Mouse (Mus musculus): ENCODE data around the gene Cacng6.
A peak's percentile ranks its signal among the peaks of the same experiment; 100 is the strongest.

Cacng6 gene

DNA sequence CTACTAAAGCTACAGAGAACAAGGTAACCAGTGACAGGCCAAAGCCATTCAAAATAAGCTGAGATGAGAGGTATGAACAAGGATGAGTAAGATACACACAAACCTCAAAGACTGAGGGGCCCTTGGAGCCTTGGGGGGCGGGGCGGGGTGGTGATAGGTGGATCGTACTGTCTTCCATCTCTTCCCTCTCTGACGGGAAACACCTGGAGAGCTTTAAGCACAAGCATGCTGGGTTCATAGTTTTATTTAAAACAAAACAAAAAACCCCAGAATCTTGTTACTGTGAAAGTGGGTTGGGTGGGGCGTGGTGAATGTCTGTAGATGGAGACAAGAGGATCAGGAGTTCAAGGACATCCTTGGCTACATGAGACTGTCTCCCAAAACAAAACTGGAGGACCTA is 3.5 kb upstream of the Cacng6 start:
- no peak for DNase-seq

DNA sequence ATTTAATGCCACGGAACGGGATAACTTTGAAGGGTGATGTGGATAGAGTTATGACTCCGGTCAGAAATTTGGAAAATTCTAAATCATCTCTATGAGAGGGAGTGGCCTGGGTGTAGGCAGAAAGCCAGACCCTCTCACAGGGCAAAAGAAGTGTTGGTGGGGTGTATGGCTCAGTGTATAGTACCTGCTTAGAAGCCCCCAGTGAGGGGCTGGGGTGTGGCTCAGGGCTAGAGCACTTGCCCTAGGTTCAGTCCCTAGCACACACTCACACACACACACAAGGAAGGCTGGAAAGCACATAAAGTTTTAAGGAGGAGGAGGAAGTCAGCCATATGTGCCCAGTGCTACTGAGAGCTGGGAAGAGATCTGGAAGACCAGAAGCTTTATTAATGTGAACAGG is 2.7 kb upstream of the Cacng6 start:
- DNase-seq, result no peak

DNA sequence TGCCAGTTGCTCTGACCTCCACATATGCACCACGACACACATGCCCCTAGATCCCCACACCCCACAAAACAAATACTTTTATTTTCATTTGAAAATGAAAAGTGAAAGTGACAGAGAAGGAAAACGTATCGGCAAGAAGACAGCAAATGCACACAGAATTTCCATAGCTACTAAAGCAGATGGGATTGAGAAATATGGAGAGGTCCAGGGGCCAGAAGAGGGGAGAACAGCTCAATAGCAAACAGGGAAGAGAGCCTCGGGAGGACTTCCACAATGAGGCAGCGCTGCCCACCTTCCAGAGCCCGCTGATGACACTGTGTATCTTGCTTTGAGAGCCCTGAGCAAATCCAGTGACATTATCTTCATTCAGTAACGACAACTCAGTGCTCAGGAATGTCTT is 1.9 kb upstream of the Cacng6 start:
- no peak for DNase-seq

DNA sequence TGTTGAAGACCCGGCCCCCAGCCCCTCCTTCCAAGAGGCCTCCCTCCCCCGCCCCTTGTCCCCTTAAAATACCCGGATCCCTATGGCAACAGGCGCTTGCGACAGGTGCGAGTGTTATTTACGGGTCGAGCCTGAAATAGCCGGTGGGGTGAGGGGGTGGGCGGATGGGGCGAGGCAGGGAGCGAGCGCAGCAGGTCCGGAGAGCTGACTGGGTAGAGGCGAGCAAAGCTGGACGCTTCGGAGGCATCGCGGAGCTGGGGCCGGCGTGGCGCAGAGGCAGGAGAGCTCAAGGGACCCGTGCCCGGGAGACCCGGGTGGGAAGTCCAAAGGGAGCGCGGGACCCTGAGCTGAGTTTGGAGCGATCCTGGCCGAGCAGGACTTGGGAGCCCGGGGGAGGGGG is 565 bp upstream of the Cacng6 start:
- no peak for DNase-seq

DNA sequence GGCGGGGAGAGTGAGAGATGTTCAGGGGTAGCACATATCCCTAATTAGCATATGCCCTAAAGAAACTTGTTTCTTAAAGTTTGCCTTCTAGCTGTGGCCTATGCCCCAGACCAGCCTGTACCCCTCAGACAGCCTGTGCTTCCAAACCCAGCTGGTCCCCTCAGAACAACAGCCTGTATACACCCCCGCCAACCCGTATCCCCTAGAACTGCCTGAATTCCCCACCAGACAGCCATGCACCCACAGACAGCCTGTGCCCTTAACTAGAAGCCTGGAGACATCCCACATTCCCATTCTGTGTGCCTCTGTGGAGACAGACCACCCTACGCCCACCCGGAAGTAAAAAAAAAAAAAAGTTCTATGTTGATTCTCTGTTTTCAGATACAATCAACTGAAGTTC is 1.1 kb downstream of the Cacng6 start:
- no peak for DNase-seq

DNA sequence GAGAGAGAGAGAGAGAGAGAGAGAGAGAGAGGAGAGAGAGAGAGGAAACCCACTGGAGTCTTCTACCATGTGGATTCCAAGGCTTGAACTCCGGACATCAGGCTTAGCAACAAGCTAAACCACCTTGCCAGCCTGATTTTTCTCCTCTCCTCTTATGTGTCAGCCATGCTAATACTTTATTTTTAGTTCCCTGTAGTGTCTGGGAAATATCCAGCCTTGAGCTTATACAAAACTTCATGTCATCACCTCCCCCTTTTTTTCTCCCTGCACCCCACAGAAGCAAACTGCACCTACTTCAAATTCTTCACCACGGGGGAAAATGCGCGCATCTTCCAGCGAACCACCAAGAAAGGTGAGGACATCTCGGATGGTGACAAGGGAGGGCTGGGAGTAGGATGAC is 6.2 kb downstream of the Cacng6 start:
- DNase-seq, result no peak

DNA sequence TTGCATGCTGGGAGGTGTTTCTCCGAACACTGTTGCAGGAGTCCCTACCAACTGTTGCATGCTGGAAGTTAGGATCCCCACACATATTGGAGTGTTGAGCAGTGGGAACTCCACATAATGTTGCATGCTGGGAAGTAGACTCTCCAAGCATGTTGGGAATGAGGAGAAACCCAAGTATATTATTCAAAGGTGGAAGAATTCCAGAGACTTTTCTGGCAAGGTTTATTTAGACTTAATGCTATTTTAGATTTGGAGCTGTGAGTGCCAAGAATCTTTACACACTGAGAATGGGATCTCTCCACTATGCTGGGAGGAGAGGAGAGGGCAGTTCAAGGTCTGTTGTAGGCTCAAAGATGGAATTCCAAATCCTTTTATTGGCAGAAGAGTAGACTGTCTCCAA is 8.1 kb downstream of the Cacng6 start:
- no peak for DNase-seq

DNA sequence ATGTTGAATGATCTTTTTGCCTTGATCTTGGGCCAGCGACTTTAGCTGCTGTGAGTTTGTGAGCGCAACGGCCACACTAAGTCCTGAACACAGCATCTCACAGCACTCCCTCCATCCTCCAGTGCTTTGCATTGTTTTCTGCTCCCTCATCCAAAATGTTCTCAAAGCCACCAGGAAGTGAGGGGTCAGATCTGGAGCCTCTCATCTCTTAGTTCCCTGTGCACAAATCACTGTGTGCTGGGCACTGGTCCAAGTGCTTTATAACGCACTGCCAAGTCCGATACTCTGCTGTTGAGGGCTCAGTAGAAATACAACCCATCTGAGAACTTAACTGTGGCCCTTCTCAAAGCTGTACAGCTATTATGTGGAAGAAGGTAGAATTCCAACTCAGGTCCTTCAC is 13.9 kb downstream of the Cacng6 start:
- DNase-seq, result no peak

DNA sequence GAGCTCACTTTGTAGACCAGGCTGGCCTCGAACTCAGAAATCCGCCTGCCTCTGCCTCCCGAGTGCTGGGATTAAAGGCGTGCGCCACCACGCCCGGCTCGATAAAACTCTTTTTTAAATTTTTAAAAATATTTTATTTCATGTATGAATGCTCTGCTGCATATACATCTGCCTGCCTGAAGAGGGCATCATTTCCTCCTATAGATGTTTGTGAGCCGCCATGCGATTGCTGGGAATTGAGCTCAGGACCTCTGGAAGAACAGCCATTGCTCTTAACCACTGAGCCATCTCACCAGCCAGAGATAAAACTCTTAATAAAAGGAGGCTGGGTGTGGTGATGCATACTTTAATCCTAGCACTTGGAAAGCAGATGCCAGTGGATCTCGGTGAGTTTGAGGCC is 16.0 kb downstream of the Cacng6 start:
- no peak for DNase-seq

DNA sequence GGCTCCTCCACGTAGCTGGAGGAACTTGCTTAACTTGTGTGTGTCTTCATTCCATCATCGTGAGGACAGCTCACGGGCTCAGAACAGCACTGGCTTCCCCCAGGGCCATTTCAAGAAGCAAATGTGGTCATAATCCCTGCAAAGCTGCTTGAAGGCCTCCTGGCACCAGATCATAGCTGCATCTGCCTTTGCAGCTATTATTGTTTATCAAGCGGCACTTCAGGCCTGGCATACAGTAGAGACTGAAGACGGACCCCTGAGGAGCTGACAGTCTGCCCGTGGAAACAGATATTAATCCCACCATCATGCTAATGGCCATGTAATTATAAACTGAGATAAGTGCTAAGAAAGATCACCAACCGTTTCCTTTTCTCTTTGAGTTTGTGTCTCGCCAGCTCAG is 16.5 kb downstream of the Cacng6 start:
- no peak for DNase-seq

DNA sequence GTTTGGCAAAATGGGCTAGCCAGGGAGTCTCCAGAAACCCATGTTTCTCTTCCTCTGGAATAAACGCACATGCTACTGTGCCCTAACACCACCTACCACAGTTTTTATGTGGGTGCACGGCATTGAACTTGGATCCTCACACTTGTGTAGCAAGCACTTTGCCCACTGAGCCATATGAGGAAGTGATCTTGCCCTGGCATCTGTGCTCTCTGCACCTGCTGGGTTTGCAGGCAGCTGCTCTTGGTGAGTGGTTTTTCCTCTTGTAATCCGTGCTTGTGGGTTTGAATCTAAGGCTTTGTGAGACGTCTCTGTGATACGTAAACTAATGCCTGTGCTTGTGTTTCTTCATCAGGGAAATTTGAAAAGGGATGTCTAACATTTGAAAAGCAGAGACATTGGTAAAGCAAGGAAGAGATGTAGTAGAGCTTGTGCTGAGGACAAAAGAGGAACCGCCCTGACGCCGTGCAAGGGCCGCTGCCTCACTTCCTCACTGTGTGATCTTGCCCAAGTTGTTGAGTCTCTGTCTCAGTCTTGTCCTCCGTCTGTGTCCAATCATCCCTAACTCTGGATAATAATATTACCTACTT is 18.6 kb downstream of the Cacng6 start:
- peak; percentile 7 for DNase-seq

DNA sequence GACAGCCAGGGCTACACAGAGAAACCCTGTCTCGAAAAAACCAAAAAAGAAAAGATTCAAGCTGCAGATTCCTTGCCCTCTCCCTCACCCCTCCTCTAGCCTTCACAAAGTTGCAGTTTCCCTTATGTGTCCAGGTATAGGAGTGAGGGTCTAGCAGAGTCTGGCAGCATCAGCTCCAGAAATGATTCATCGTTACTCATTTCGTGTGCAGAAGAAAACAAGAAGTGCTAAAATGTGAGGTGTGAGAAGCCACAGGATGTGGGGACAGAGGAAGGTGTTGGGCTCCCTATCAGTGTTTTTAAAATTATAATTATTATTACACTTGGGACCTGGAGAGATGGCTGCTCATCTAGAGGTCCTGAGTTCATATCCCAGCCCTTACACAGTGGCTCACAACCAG is 20.7 kb downstream of the Cacng6 start:
- no peak for DNase-seq

DNA sequence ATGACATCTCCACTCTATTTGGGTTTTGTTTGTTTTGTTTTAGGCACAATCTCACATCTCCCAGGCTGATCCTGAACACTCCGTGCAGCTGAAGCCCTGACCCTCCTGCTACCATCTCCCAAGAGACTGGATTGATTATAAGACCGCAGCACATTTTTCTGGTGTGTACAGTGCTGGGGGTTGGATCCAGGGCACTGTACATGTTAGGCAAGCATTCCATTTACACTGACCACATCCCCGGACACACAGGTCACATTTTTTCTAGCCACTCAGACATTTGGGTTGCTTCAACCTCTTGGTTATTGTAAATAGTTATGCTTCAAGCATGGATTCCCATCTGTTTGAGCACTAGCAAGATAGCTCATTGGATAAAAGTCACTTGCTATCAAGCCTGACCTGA is 22.6 kb downstream of the Cacng6 start:
- no peak for DNase-seq

DNA sequence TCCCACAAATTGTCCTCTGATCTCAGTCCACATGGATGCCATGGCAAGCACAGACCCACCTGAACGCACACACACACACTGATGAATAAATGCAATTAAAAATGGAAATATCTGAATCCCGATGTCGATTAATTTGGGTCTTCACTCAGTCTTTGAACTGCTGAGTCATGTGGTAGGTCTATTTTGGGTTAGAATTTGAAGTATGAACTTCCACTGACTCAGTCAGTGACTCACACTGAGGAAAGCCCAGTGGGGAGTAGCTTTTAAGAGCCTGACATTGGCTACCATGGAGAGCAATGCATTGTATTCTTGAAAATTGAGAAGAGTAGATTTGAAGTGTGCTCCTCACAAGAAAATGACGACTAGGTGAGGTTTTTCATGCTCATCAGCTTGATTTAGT is 23.0 kb downstream of the Cacng6 start:
- DNase-seq, result no peak

DNA sequence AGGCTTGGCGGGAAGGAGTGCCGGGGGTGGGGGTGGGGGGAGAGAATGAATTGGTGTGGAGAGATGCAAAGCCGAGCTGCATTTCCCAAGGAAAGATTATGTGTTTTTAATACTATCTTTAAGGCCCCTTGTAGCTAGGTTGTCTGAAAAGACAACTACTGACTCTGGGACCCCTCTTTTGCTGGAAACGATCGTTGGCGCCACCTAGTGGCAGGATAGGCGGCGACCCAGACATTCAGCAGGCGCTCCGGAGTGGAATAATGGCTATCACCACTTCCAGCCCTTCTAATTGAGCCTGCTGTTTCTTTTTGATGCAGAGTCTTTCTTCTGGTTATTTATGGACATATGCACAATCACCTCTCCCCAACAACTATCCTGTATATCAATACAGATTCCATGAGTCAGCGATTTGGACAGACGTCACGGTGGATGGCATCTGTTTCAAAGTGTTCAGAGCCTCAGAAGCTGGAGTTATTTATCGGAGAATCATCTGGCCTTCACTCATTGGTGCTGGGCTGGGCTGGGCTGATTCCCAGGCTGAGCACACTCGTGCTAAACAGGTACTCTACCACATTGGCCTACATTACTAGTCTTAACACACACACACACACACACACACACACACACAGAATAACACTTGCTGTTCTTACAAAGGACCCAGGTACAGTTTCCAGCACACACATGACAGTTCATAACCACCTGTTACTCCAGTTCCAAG is 24.9 kb downstream of the Cacng6 start:
- peak; percentile 78 for DNase-seq

DNA sequence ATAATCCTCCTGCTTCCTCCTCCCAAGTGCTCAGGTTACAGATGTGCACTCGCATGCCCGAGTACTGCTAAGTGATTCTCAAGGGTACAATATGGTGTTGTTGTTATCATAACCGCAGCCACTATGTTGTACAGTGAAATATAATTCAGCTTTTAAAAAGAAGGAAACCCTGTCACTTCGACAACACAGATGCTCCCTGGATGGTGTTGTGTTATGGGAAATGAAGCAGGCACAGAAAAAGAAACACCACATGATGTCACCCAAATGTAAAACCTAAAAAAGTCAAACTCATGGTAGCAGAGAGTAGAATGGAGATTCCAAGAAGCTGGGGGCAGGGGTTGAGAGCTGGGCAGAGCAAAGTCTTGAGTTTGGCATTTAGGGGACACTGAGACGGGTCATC is 26.7 kb downstream of the Cacng6 start:
- no peak for DNase-seq

DNA sequence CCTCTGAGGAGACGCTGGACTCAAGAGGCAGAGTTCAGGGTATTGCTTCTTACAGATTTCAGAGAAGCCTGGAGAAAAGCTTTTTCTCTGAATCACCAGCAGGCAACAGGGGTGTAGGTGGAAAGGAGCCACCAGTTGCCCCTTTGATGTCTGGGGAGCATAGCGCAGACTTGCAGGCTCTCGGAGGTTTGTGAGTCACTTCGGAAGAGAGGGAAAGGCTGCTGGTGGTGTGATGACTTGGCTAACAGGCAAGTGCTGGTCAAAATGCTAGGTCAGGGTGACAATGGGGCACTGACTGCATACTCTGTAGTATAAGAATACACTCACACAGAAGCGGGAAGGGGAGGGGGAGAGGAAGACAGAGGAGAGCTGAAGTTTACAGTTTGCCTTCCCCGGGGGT is 27.2 kb downstream of the Cacng6 start:
- DNase-seq, result no peak

DNA sequence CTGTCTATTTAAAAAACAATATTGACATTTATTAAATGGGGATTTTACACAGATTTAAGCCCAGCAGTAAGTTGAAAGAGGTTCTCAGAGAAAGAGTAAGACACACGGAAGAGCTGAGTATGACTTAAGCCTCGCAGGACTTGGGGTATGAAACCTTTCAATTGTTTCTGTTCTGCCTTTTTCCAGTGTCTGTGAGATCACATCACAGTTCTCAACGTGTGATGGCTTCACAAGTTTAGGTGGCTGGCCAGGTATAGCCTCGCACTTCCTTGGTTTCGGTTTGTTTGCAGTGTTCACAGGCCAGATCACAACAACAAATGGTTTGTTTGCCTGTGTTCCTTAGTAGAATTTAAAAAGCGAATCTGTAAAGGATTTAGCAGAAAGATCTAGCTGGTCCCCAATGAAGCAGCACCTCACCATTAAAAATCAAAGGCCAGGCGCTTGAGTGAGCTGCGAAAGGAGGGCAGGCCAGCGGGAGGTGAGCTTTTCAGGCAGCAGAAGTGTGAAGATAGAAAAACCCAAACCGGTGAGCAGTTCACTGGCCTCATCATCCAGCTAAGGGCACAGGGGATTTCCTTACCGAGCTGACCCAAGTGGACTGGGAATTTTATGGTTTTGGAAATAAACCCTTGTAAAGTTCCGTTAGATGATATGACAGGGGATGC is 29.0 kb downstream of the Cacng6 start:
- no peak for DNase-seq

DNA sequence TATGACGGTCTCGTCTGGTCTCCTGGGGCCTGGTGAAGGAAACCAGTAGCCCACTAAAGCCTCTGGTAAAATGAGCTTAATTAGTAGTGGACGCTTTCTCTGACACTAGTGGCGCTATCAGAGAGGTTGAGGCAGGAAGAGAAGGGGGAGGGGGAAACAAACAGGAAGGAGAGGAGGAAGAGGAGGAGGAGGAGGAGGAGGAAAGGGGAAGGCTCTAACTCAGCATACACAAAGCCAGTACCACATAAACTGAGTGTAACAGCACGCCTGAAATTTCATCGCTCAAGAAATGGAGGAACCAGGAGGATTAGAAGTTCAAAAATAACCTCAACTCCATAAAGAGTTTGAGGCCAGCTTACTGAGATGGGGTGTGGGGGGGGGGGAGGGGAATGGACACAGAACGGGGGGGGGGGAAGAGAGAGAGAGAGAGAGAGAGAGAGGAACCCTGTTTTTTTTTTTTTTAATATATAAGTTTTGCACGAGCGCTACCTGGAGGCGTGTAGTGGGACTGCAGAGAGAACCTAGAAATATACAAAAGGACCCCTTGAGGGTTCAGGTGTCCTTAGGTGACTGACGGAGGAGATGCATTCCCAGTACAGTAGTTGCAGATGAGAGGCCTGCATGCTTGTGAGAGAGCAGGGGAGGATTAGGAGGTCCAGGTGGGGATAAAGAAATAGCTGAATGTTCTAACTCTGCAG is 29.6 kb downstream of the Cacng6 start:
- DNase-seq, result no peak

DNA sequence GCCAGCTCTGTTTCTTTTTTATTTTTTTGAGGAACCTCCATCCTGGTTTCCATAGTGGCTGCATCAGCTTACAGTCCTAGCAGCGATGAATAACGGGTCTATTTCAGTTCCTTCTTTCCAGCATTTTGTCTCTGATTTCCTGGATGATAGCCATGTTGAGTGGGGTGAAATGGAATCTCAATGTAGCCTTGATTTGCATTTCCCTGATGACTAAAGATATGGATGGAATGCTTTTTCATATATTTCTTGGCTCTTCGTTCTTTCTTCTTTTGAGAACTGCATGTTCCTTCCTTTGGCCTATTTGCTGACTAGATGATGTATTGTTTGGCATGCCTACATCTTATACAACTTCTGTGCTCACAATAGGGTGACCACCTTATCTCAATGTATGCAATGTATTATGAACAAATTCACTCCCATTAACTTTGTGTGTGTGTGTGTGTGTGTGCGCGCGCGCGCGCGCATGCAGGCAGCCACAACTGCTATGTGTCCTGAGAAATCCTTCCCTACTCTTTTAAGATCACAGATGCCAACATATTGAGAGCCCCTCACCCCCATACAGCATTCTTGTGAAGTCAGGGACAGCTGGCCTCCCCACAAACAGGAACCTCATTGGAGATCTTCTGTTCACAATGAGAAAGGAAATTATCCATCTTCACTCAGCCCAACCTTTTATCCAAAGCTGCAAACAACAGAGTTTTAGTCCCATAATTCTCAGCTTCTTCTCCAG is 33.3 kb downstream of the Cacng6 start:
- DNase-seq, result no peak

DNA sequence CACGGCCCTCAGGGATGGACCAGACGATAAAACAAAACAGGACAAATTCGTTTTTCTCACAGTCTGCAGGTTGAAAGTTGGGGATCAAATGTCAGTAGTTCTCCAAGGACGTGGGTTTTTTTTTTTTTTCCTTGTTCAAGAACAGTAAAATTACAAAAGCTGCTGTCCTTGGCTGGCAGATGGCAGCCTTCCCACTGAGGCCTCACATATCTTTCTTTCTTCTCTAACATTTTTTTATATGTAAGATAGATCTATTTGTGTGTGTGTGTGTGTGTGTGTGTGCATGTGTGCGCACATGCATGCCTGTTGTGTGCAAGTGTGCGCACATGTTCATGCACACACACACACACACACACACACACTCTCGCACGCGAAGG is 33.8 kb downstream of the Cacng6 start:
- no peak for DNase-seq

DNA sequence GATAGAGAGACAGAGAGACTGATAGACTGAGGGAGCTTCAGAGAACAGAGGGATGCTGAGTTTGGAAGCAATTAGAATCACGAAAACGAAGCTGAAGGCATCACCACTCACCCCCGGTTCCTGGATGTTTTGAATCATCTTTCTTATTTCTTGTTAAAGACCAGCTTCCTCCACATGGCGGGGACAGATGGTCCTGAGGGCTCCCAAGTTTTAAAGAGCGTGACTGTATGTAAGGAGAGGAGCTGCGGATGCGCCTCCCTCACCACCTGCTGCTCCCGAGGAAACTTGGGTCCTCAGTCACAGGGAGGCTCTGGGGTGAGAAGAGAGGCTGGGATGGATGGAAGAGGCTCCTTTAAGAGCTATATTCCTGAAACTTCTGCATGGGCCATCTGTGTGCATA is 36.3 kb downstream of the Cacng6 start:
- no peak for DNase-seq

DNA sequence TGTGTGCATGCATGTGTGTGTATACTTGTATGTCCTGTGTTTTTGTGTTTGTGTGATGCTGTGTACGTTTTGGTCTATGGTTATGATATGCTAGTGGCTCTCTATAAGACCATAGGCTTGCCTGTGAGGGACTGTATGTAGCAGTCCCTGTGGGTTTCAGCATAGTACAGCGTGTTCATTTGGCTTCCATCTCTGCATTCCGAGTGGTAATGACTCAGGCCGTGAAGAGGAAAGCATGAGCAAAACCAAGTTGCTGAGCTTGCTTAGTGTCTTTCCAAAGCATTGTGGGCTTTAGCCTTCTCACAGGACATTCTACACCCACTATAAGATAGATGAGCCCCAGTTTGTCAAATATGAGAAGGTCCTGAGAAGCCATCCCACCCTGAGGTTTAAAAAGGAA is 39.3 kb downstream of the Cacng6 start:
- DNase-seq, result no peak
